Mouse (Mus musculus) midbrain, embryonic 14.5 days (tissue): Measurements from ENCODE around the gene Slc9b1. TPM values are rescaled to one million over a fixed set of nuclear protein-coding genes. Genes with fewer than 3 reads are reported as not detected.
A peak's percentile ranks its signal among the peaks of the same experiment; 100 is the strongest.

ENCODE experiments used
- ATAC-seq: fragments of 200-750 bp; cut with Nextera tagmentation; 2 replicates; pipeline ENCODE4 v1.8.0; 2017; ENCODE audit warnings: moderate number of reproducible peaks, moderate library complexity; ENCODE audit not compliant: low FRiP score, low TSS enrichment
- DNase-seq: peaks from one replicate; pipeline ENCODE4 v3.0.0-alpha.2; 2015
- H3K27ac ChIP-seq: fragments of 300-500 bp; sonication (generic); replicated peaks from 2 replicates; pipeline ENCODE4 v1.5.1; 2014; ENCODE audit warnings: mild to moderate bottlenecking, low read depth, low read length, moderate library complexity
- H3K27me3 ChIP-seq: fragments of 300-500 bp; sonication (generic); 2 replicates; pipeline ENCODE4 v1.6.1; 2014; ENCODE audit warnings: low read length, control low read depth, mixed read lengths; ENCODE audit not compliant: control insufficient read depth, insufficient read depth
- H3K36me3 ChIP-seq: fragments of 300-500 bp; sonication (generic); 2 replicates; pipeline ENCODE4 v1.6.1; 2014; ENCODE audit warnings: low read length, control low read depth; ENCODE audit not compliant: control insufficient read depth, insufficient read depth
- H3K4me1 ChIP-seq: fragments of 300-500 bp; sonication (generic); 2 replicates; pipeline ENCODE4 v1.6.1; 2014; ENCODE audit warnings: mild to moderate bottlenecking, antibody characterized with exemption, low read length, control low read depth; ENCODE audit not compliant: control insufficient read depth, insufficient read depth
- H3K4me2 ChIP-seq: fragments of 300-500 bp; sonication (generic); 2 replicates; pipeline ENCODE4 v1.6.1; 2014; ENCODE audit warnings: mild to moderate bottlenecking, low read length, moderate library complexity
- H3K4me3 ChIP-seq: fragments of 300-500 bp; sonication (generic); replicated peaks from 2 replicates; pipeline ENCODE4 v1.5.1; 2014; ENCODE audit warnings: low read depth, low read length
- H3K9ac ChIP-seq: fragments of 300-500 bp; sonication (generic); replicated peaks from 2 replicates; pipeline ENCODE4 v1.6.1; 2014; ENCODE audit warnings: mild to moderate bottlenecking, low read length, moderate library complexity
- H3K9me3 ChIP-seq: fragments of 300-500 bp; sonication (generic); 2 replicates; pipeline ENCODE4 v1.6.1; 2016; ENCODE audit warnings: low read length, control low read depth, mixed read lengths; ENCODE audit not compliant: control insufficient read depth
- WGBS: fragments of 180-500 bp; shearing (Covaris S2); extraction: QIAGEN DNeasy Blood & Tissue Kit; methylation state at CpG from one replicate; pipeline ENCODE4 v1.1.7; 2014; 5-methylcytosine and 5-hydroxymethylcytosine counted together
- polyA plus RNA-seq: library from polyadenylated mRNA; unstranded; fragments of >200 nt; fragmentation: Nextera tagmentation; extraction: Ambion mirVana; gene quantifications from 2 replicates; pipeline ENCODE4 v1.2.1, GENCODE M21; 2014

Slc9b1 gene
- polyA plus RNA-seq, 1 experiment from 2014 or later, result not detected

DNA sequence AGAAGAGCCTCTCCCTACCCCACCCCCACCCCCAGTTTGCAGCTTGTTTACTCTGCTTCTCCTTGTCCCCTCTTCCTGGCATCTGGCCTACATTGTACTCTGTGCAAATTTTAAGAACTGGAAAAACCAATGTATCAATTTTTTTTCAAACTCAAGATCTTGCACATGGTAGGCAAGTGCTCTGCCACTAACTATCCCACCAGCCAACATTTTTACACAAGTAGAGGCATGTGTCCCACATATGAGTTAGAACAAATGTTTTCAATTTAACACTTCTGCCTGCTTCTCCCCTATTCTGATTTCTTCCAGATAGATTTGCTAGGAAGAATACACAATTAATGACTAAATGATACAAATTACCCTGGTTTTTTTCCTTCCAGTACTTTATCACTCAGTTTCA is 49.3 kb downstream of the Slc9b1 start:
- no peaks in the 10 kb centered on the region for H3K9me3 ChIP-seq
- no peaks in the 10 kb centered on the region for H3K27me3 ChIP-seq
- ATAC-seq, result no peak
- no peak overlapping the region for H3K4me3 ChIP-seq
- no peak for DNase-seq
- H3K4me1 ChIP-seq, result peaks cover 4% of the 10 kb centered on the region; the same call in 1 of the 2 replicates
- no peaks in the 10 kb centered on the region for H3K36me3 ChIP-seq
- no peak overlapping the region for H3K9ac ChIP-seq
- no peak overlapping the region for H3K27ac ChIP-seq
- no peak overlapping the region for H3K4me2 ChIP-seq

DNA sequence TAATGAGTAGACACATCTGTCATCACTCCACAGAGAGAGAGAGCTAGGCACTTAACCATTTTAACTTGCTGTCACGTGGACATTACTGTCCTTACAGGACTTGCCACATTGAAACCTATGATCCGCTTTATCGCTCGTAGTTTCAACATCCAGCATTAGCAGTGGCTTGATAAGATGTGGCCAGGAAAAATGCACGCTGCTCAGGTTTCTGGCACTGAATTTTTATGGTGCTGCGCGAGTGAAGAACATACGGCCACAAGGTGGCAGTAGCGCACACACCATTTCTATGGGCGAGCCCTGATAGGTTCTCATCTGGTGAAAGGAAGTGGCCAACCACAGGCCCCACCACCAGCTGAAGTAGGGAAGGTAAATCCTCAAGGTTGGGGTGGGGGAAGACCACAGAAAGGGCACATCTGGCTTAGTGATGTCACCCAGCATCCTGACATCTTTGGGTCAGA is 54.4 kb downstream of the Slc9b1 start:
- Histone ChIP-seq H3K9ac (no peak overlapping the region), H3K4me2 (no peak overlapping the region), H3K4me3 (no peak overlapping the region), H3K36me3 (peaks cover 16% of the 10 kb centered on the region; the same call in 1 of the 2 replicates), H3K27me3 (no peaks in the 10 kb centered on the region), H3K9me3 (no peaks in the 10 kb centered on the region), H3K27ac (no peak overlapping the region), H3K4me1 (peaks cover 4% of the 10 kb centered on the region; the same call in 1 of the 2 replicates)
- 14% methylated on average over 10 of the region's 10 CpGs for WGBS
- ATAC-seq, result peak; percentile 81
- DNase-seq, result peak; percentile 94

DNA sequence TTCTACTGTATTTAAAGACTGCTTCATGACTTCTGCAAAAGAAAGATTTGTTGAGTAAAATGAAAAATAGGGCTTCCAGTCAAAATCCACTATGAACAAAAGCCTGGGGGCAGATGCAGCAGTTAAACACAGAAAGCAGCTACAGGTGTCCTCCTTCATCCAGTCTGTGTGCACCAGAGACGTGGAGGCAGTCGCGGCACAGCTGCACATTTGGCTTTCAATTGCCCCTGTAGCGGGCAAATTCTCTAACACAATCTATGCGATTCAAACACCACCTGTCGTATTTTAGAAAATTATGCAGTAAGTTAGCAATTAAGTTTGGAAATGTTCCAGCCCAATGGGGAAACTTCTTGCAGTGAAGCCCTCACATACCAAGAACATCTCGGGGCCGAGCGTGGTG is 55.4 kb downstream of the Slc9b1 start:
- Histone ChIP-seq H3K4me2 (no peak overlapping the region), H3K36me3 (peaks cover 16% of the 10 kb centered on the region; the same call in 1 of the 2 replicates), H3K27me3 (no peaks in the 10 kb centered on the region), H3K9ac (no peak overlapping the region), H3K4me1 (peaks cover 4% of the 10 kb centered on the region; the same call in 1 of the 2 replicates), H3K9me3 (no peaks in the 10 kb centered on the region), H3K4me3 (no peak overlapping the region), H3K27ac (no peak overlapping the region)
- WGBS, result 83% methylated on average over 9 of the region's 9 CpGs
- DNase-seq, result no peak
- ATAC-seq, result no peak

DNA sequence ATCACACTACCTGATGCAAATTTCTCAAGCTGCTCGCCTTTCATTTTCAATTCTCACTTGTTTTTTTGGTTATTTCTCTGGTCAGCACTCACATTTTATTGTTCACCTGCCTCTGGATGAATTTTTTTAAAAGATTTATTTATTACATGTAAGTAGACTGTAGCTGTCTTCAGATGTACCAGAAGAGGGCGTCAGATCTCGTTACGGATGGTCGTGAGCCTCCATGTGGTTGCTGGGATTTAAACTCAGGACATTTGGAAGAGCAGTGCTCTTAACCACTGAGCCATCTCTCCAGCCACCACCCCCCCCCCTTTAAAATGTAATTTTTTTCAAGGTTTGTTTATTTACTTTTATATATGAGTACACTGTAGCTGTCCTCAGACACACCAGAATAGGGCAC is 56.0 kb downstream of the Slc9b1 start:
- no peak for ATAC-seq
- H3K4me3 ChIP-seq, result no peak overlapping the region
- 78% methylated on average over 5 of the region's 5 CpGs for WGBS

DNA sequence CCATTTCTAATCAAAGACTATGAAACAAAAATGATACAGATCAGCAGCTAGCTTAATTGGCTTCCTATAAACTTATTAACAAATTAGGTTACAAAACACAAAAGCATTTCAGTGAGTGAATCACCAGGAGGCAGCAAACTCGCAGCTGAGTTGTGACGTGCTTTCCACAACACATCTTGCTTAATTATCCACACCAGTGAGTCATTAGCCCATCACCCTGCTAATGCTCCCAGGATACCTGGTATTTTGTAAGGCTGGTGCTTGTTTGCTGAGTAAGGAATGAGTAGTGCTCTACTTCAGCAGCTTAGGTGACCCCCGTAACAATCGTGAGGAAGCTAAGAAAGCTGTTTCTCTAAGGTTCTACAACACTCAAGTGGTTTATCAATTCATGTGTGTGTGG is 56.8 kb downstream of the Slc9b1 start:
- no peak overlapping the region for H3K9ac ChIP-seq
- peaks cover 4% of the 10 kb centered on the region; the same call in 1 of the 2 replicates for H3K4me1 ChIP-seq
- H3K27ac ChIP-seq, result no peak overlapping the region
- no peaks in the 10 kb centered on the region for H3K9me3 ChIP-seq
- 83% methylated on average over 4 of the region's 4 CpGs for WGBS
- no peak for DNase-seq
- H3K27me3 ChIP-seq, result no peaks in the 10 kb centered on the region
- ATAC-seq, result no peak
- peaks cover 23% of the 10 kb centered on the region for H3K36me3 ChIP-seq
- no peak overlapping the region for H3K4me3 ChIP-seq
- no peak overlapping the region for H3K4me2 ChIP-seq

More for the DNA sequence above, 56.0 kb downstream of the Slc9b1 start:
- no peak overlapping the region for H3K27ac ChIP-seq
- peaks cover 4% of the 10 kb centered on the region; the same call in 1 of the 2 replicates for H3K4me1 ChIP-seq
- no peak for DNase-seq
- no peaks in the 10 kb centered on the region for H3K9me3 ChIP-seq
- peaks cover 19% of the 10 kb centered on the region; the same call in 1 of the 2 replicates for H3K36me3 ChIP-seq
- no peak overlapping the region for H3K9ac ChIP-seq
- H3K27me3 ChIP-seq, result no peaks in the 10 kb centered on the region
- H3K4me2 ChIP-seq, result no peak overlapping the region

DNA sequence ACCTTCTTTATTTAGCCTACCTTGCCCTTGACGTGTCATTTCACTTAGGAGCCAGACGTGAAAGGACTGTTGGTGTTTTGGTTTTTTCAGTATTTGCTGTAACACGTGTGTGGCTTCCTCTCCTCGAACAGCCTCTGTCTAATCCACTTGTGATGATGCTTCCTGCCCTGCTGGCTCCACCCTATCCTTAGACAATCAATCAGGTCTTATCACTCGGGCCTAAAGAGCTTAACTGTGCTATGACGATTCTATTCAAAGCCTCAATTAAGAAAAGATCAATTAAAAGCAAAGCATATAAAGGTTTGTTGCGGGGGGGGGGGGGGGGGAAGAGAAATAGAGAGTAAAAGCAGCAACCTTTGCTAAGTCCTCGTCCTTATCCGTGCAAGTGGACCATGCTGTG is 59.5 kb downstream of the Slc9b1 start:
- H3K4me2 ChIP-seq, result no peak overlapping the region
- no peak for DNase-seq
- H3K4me1 ChIP-seq, result no peaks in the 10 kb centered on the region
- WGBS, result 86% methylated on average over 9 of the region's 9 CpGs
- H3K27me3 ChIP-seq, result no peaks in the 10 kb centered on the region
- H3K9me3 ChIP-seq, result no peaks in the 10 kb centered on the region
- H3K27ac ChIP-seq, result no peak overlapping the region
- no peak overlapping the region for H3K4me3 ChIP-seq
- no peak overlapping the region for H3K9ac ChIP-seq
- no peak for ATAC-seq
- H3K36me3 ChIP-seq, result peaks cover 27% of the 10 kb centered on the region

DNA sequence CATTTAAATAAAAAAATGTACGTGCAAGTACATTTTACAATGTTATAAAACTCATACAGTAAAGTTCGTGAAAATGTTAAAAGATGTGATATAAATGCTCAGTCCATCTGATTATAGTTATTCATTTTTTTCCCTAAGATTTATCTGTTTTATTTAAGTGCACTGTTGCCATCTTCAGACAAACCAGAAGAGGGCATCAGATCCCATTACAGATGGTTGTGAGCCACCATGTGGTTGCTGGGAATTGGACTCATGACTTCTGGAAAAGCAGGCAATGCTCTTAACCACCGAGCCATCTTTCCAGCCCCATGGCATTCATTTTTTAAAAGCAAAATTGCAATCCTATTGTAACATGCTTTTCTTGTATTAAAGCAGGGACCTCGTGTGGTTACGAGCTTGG is 61.4 kb downstream of the Slc9b1 start:
- DNase-seq, result no peak
- Histone ChIP-seq H3K9ac (no peak overlapping the region), H3K36me3 (peaks cover 27% of the 10 kb centered on the region), H3K4me3 (no peak overlapping the region), H3K9me3 (no peaks in the 10 kb centered on the region), H3K27ac (no peak overlapping the region), H3K27me3 (no peaks in the 10 kb centered on the region), H3K4me1 (no peaks in the 10 kb centered on the region), H3K4me2 (no peak overlapping the region)
- 98% methylated on average over 5 of the region's 5 CpGs for whole genome bisulfite sequencing
- no peak for ATAC-seq

DNA sequence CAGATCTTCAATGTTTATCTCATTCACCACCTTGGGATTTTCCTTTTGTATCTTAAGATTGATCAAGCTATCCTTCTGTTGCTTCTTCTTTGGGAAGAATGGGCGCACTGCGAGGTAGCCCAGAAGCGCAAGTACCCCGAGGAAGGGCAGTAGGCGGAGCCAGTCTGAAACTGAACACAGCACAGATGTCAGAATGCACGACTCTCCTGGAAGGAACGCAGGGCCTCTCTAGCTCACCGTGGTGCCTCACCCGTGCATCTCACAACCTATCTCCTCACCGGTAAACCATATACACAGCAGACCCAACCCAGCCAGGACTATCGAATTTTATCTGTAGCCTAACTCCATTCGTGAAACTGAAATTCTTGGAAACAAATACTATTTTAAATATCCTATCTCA is 63.2 kb downstream of the Slc9b1 start:
- ATAC-seq, result no peak
- Histone ChIP-seq H3K27me3 (no peaks in the 10 kb centered on the region), H3K4me1 (no peaks in the 10 kb centered on the region), H3K9ac (no peak overlapping the region), H3K4me2 (no peak overlapping the region), H3K36me3 (peaks cover 19% of the 10 kb centered on the region), H3K4me3 (no peak overlapping the region), H3K27ac (no peak overlapping the region), H3K9me3 (no peaks in the 10 kb centered on the region)
- DNase-seq, result no peak
- WGBS, result 90% methylated on average over 12 of the region's 12 CpGs

DNA sequence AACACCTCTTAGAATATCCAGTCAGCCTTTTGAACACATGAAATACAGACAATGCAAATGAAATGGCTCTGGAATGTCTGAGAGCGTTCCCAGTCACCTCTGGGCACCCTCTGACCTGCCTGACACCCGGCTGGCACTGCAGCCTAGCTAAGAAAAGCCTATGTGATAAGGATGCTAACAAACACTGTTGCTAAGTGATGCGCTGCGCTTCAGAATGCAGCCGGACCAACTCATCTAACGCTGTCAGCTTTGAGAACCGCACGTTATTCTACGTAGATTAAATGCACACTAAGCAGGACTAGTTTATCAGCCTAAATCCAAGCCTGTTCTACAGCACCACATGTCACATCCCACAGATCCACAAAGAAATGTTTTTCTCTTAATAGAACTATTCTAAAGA is 64.0 kb downstream of the Slc9b1 start:
- Histone ChIP-seq H3K4me2 (no peak overlapping the region), H3K9me3 (no peaks in the 10 kb centered on the region), H3K4me1 (no peaks in the 10 kb centered on the region), H3K4me3 (no peak overlapping the region), H3K27ac (no peak overlapping the region), H3K36me3 (peaks cover 19% of the 10 kb centered on the region), H3K9ac (0 out of 2 replicates have a peak overlapping the region, but pooled peaks have one; percentile 31), H3K27me3 (no peaks in the 10 kb centered on the region)
- 42% methylated on average over 9 of the region's 9 CpGs for WGBS
- DNase-seq, result peak; percentile 20
- ATAC-seq, result no peak
